Mouse (Mus musculus) lung, postnatal 36 days (tissue): Measurements from ENCODE around the gene Olfr164.
A peak's percentile ranks its signal among the peaks of the same experiment; 100 is the strongest.

ENCODE experiments used
- DNase-seq: peaks from one replicate; pipeline ENCODE4 v3.0.0; 2022; ENCODE audit warnings: mixed read lengths

Olfr164 gene

DNA sequence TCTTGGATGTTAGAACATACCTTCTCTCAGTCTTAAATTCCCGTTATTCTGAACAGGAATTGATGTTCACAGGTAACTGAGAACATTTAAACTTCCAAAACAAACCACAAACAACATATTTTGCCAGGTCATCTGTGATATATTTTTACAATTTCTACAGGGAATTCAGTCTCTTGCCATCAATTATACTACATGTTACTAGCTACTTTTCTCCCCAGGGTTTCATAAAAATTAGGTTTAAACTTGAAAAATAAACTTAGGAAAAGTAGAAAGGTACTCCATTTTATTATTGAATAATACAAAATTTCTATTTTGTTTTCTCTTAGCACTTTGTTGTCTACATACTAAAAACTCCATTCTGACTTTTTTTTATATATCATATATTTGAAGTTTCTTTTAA lies at the start of gene Olfr164:
Gene Olfr164, minus strand, starts transcription at position 101 of the 400 bp plus-strand sequence.
- DNase-seq = no peak

DNA sequence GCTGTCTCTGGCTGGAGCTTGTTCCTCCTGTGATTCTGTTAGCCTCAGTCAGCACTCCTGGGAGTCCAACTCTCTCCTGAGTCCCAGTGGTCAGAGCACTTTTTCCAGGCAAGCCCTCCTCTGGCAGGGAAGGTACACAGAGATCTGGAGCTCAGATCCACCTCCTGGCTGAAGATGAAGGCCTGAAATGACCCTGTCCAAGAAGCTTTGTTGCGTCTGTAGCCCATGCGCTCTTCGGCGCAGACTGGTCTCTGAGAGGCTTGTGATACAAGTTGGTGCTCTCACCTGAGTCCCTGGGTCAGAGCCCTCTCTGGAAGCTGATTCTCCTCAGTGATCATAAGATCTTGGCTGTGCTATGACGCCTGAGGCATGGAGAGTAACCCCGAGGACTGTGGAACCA lies 35.2 kb upstream of the Olfr164 start:
- no peak for DNase-seq

DNA sequence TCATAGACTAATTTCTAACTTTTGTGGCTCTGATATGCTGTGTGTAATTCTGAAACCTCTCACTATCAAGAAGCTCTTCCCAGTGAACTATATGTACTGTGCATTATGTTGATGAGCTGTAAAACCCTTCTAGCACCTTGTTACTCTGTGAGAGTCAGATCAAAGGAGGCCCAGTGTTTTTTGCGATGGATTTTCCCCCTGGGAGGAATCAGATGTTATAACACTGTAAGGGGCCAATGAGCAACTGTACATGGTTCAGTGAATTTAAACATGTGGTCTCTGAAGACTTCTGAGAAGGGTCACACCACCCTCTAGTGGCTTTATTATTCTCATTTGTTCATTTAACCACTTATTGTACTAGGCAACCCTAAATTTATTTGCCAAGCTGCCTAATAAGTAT lies 50.6 kb downstream of the Olfr164 start:
- peak; percentile 1 for DNase-seq

GRCm38 (mm10) chr16:19260780-19261179 lies 53.1 kb downstream of the Olfr164 start:
- no peak for DNase-seq

GRCm38 (mm10) chr16:19245835-19246234 lies 68.0 kb downstream of the Olfr164 start:
- peak; percentile 37 for DNase-seq

- peak; percentile 3 for DNase-seq
Measured at GRCm38 (mm10) chr16:19241539-19242025, 72.3 kb downstream of the Olfr164 start.

DNA sequence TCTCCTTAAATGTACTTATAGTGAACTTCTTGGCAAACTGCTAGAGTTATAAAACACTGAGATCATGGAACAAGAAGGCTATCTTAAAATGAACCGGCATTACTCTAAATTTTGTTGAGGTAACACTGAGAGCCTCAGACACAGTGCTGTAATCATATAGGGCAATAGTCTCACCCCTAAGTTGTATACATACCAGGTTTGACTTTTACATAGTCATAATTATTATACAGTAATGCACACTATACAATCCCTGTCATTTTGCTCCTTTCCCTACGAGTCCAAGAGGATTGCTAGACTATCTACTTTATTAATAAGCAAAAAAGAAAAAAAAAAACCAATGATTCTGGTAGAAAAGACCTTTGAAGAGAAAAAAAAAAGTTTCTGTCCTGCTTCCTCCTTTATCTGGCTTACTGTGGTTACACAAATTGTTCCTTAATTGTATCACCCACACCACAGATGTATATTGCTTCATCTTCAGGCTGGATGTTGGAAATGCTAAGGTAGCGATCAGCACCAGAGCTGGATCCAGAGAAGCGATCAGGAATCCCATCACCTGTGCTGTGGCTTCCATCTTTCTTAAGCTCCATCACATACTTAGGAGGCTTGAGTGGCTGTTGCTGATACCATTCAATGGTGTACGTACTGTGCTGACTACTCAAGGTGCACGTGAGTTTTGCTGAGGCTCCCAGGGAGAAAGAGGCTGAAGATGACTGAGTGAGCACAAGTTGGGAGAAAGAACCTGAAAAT lies 72.9 kb downstream of the Olfr164 start:
- DNase-seq = no peak

DNA sequence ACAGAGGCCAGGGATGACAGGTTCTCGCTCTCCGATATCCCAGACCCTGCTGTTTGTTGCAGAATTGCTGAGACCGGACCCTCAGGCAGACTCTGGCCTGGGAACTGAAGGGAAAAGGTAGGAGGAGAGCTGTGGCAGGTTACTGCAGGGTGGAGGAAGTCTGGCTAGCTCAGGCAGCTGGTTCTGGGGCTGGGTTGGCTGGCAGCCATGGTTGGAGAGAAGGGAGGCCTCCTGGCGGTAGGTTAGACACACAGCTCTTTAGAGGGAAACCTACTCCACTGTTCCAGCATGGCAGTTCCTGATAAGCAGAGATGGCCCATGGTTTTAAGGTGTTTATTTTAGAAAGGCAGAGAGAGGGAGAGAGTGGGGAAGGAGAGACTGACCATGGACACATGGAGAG lies 77.1 kb downstream of the Olfr164 start:
- no peak for DNase-seq
